Mouse (Mus musculus): ENCODE measurements at regions not wholly inside any gene's neighbourhood (a gene's known extent, or its start where the extent isn't known, plus 50 kb on each side); places are given as distances from the start of the nearest gene placed in this dataset.

GRCm38 (mm10) chr10:44646615-44647014 is 118.3 kb upstream of the Prdm1 start:
- CTCF ChIA-PET: no interaction called here

GRCm38 (mm10) chr10:44641616-44642015 is 113.3 kb upstream of the Prdm1 start:
- CTCF ChIA-PET: no interaction called here

GRCm38 (mm10) chr10:44640620-44641019 is 112.3 kb upstream of the Prdm1 start:
- CTCF ChIA-PET: interaction anchor here (0.5 kb wide), 1 partner anchor 227 kb away, joined by 3 read pairs; no protein-coding TSS in a partner anchor

GRCm38 (mm10) chr10:44638678-44639077 is 110.4 kb upstream of the Prdm1 start:
- CTCF ChIA-PET: no interaction called here

- CTCF ChIA-PET: interaction anchor here (0.5 kb wide), 1 partner anchor 255 kb away, joined by 7 read pairs; no protein-coding TSS in a partner anchor
Observed at GRCm38 (mm10) chr10:44636786-44637185, 108.5 kb upstream of the Prdm1 start.

- CTCF ChIA-PET: no interaction called here
Observed at GRCm38 (mm10) chr10:44636061-44636460, 107.8 kb upstream of the Prdm1 start.

- CTCF ChIA-PET: no interaction called here
Observed at GRCm38 (mm10) chr10:44631584-44631983, 103.3 kb upstream of the Prdm1 start.

- CTCF ChIA-PET: no interaction called here
Observed at GRCm38 (mm10) chr10:44630485-44630884, 102.2 kb upstream of the Prdm1 start.

GRCm38 (mm10) chr10:44628387-44628786 is 100.1 kb upstream of the Prdm1 start:
- CTCF ChIA-PET: no interaction called here

- CTCF ChIA-PET: no interaction called here
Observed at GRCm38 (mm10) chr10:44627431-44627830, 99.1 kb upstream of the Prdm1 start.

GRCm38 (mm10) chr10:44625521-44625920 is 97.2 kb upstream of the Prdm1 start:
- CTCF ChIA-PET: no interaction called here

- CTCF ChIA-PET: no interaction called here
Observed at GRCm38 (mm10) chr10:44615586-44615985, 87.3 kb upstream of the Prdm1 start.

- CTCF ChIA-PET: no interaction called here
Observed at GRCm38 (mm10) chr10:44612571-44612970, 84.3 kb upstream of the Prdm1 start.

GRCm38 (mm10) chr10:44611399-44611798 is 83.1 kb upstream of the Prdm1 start:
- CTCF ChIA-PET: no interaction called here

- CTCF ChIA-PET: no interaction called here
Observed at GRCm38 (mm10) chr10:44609187-44609586, 80.9 kb upstream of the Prdm1 start.

GRCm38 (mm10) chr10:44607334-44607851 is 79.1 kb upstream of the Prdm1 start:
- CTCF ChIA-PET: no interaction called here

GRCm38 (mm10) chr10:44604512-44604911 is 76.2 kb upstream of the Prdm1 start:
- CTCF ChIA-PET: interaction anchor here (0.6 kb wide), 1 partner anchor 74 kb away, joined by 4 read pairs; no protein-coding TSS in a partner anchor

GRCm38 (mm10) chr10:44603461-44603860 is 75.2 kb upstream of the Prdm1 start:
- CTCF ChIA-PET: no interaction called here

GRCm38 (mm10) chr10:44601550-44601949 is 73.2 kb upstream of the Prdm1 start:
- CTCF ChIA-PET: no interaction called here

GRCm38 (mm10) chr10:44599964-44600334 is 71.6 kb upstream of the Prdm1 start:
- CTCF ChIA-PET: no interaction called here

GRCm38 (mm10) chr10:44599331-44599963 is 71.1 kb upstream of the Prdm1 start:
- CTCF ChIA-PET: no interaction called here

- CTCF ChIA-PET: no interaction called here
Observed at GRCm38 (mm10) chr10:44598615-44599014, 70.3 kb upstream of the Prdm1 start.

- CTCF ChIA-PET: no interaction called here
Observed at GRCm38 (mm10) chr10:44595932-44596331, 67.6 kb upstream of the Prdm1 start.

- CTCF ChIA-PET: interaction anchor here (0.7 kb wide), 1 partner anchor 1085 kb away, joined by 3 read pairs; no protein-coding TSS in a partner anchor
Observed at GRCm38 (mm10) chr10:44589842-44590241, 61.5 kb upstream of the Prdm1 start.
